Mouse (Mus musculus) neural tube, embryonic 12.5 days (tissue): ENCODE results near the gene Def8. TPM values are rescaled to one million over a fixed set of nuclear protein-coding genes. Genes with fewer than 3 reads are reported as not detected.

ENCODE experiments used
- ATAC-seq: fragments of 200-750 bp; cut with Nextera tagmentation; 2 replicates; pipeline ENCODE4 v1.8.0; 2017; ENCODE audit warnings: low read depth, mild to moderate bottlenecking, moderate TSS enrichment, moderate library complexity; ENCODE audit not compliant: low FRiP score
- H3K27ac ChIP-seq: fragments of 300-500 bp; sonication (generic); 2 replicates; pipeline ENCODE4 v1.5.1; 2016
- H3K27me3 ChIP-seq: fragments of 300-500 bp; sonication (generic); replicated peaks from 2 replicates; pipeline ENCODE4 v1.6.1; 2016; ENCODE audit warnings: mild to moderate bottlenecking
- H3K36me3 ChIP-seq: fragments of 300-500 bp; sonication (generic); 2 replicates; pipeline ENCODE4 v1.6.1; 2016; ENCODE audit warnings: mild to moderate bottlenecking
- H3K4me1 ChIP-seq: fragments of 300-500 bp; sonication (generic); 2 replicates; pipeline ENCODE4 v1.6.1; 2016
- H3K4me2 ChIP-seq: fragments of 300-500 bp; sonication (generic); replicated peaks from 2 replicates; pipeline ENCODE4 v1.6.1; 2016; ENCODE audit warnings: mild to moderate bottlenecking
- H3K4me3 ChIP-seq: fragments of 300-500 bp; sonication (generic); 2 replicates; pipeline ENCODE4 v1.5.1; 2016
- H3K9ac ChIP-seq: fragments of 300-500 bp; sonication (generic); 2 replicates; pipeline ENCODE4 v1.6.1; 2016; ENCODE audit warnings: mild to moderate bottlenecking
- H3K9me3 ChIP-seq: fragments of 300-500 bp; sonication (generic); 2 replicates; pipeline ENCODE4 v1.6.1; 2016; ENCODE audit warnings: mild to moderate bottlenecking
- WGBS: fragments of 180-500 bp; shearing (Covaris S2); methylation state at CpG from one replicate; pipeline ENCODE4 v1.1.7; 2016; 5-methylcytosine and 5-hydroxymethylcytosine counted together
- polyA plus RNA-seq: library from polyadenylated mRNA; unstranded; fragments of >200 nt; fragmentation: Nextera tagmentation; extraction: Ambion mirVana; gene quantifications from 2 replicates; pipeline ENCODE4 v1.2.1, GENCODE M21; 2016

Def8 gene
- polyA plus RNA-seq, 1 experiment from 2014 or later = 43.2 TPM

GRCm38 (mm10) chr8:123477737-123478258 is 54.5 kb downstream of the Def8 start, which contains the start of gene Afg3l1:
Gene Afg3l1, plus strand, starts transcription at chr8:123477903.
- H3K27me3 ChIP-seq = no peaks in the 10 kb centered on the region
- H3K4me3 ChIP-seq = peak within 1 kb of the TSS; percentile 89
- under 1% methylated on average over 58 of the region's 58 CpGs for WGBS

GRCm38 (mm10) chr8:123478456-123479218 is 55.3 kb downstream of the Def8 start:
- H3K4me2 ChIP-seq = peak overlapping the region; percentile 82
- H3K4me3 ChIP-seq = peak overlapping the region; percentile 89
- peaks cover 26% of the 10 kb centered on the region for H3K36me3 ChIP-seq
- no peaks in the 10 kb centered on the region for H3K9me3 ChIP-seq
- peak overlapping the region; percentile 84 for H3K9ac ChIP-seq
- H3K4me1 ChIP-seq = peaks cover 18% of the 10 kb centered on the region
- ATAC-seq = peak; percentile 11; the same call in 1 of the 2 replicates
- no peaks in the 10 kb centered on the region for H3K27me3 ChIP-seq
- no peak overlapping the region; the same call in 1 of the 2 replicates for H3K27ac ChIP-seq
- 39% methylated on average over 16 of the region's 16 CpGs for WGBS

More at GRCm38 (mm10) chr8:123477737-123478258, 54.5 kb downstream of the Def8 start, which contains the start of gene Afg3l1:
- H3K27ac ChIP-seq = peak within 1 kb of the TSS; percentile 86
- H3K36me3 ChIP-seq = peaks cover 22% of the 10 kb centered on the region
- H3K9ac ChIP-seq = peak within 1 kb of the TSS; percentile 84
- peaks cover 18% of the 10 kb centered on the region for H3K4me1 ChIP-seq
- H3K9me3 ChIP-seq = no peaks in the 10 kb centered on the region
- peak within 1 kb of the TSS; percentile 82 for H3K4me2 ChIP-seq
- ATAC-seq = peak; percentile 94

DNA sequence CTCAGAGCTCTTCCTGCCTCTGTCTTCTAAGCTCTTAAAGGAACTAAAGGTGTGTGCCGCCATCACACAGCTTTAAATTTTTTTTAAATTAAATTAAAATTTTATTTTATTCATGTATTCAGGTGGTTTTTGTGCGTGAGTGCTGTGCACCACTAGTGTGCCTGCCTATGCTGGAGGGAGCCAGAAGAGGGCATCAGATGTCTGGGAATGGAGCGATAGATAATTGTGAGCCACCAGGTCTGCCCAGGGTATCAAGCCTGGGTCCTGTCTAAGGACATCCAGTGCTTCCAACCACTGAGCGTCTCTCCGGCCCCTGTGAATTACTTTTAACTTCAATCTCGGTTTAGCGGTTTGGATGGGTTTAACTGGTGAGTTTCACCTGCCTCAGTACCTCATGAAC is 59.3 kb downstream of the Def8 start:
- H3K9me3 ChIP-seq = no peaks in the 10 kb centered on the region
- no peak overlapping the region for H3K9ac ChIP-seq
- H3K27me3 ChIP-seq = no peaks in the 10 kb centered on the region
- no peak overlapping the region for H3K27ac ChIP-seq
- H3K4me2 ChIP-seq = no peak overlapping the region
- ATAC-seq = no peak
- H3K36me3 ChIP-seq = peaks cover 59% of the 10 kb centered on the region
- WGBS = 89% methylated on average over 7 of the region's 7 CpGs
- H3K4me1 ChIP-seq = peaks cover 10% of the 10 kb centered on the region
- no peak overlapping the region for H3K4me3 ChIP-seq

- Histone ChIP-seq H3K27me3 (no peaks in the 10 kb centered on the region), H3K9ac (no peak overlapping the region), H3K36me3 (peaks cover 97% of the 10 kb centered on the region), H3K9me3 (no peaks in the 10 kb centered on the region), H3K27ac (no peak overlapping the region), H3K4me1 (no peaks in the 10 kb centered on the region), H3K4me3 (no peak overlapping the region), H3K4me2 (no peak overlapping the region)
- WGBS = 93% methylated on average over 15 of the region's 15 CpGs
- no peak for ATAC-seq
Observed at GRCm38 (mm10) chr8:123491280-123492075, 68.2 kb downstream of the Def8 start.

DNA sequence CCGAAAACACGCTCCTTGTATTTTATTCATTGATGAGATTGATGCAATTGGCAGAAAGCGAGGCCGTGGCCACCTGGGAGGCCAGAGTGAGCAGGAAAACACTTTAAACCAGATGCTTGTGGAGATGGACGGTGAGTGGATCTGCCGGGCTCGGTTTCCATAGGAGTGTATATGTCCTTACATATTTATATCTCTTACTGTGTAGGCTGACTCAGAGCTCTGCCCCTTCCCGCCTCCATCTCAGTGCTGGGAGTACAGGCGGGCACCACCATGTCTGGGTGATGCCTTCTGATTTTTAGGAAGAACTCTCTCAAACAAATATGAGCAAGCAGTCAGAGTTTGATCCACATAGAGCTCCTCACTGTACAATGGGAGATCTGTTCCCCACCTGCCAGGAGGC is 69.6 kb downstream of the Def8 start:
- Histone ChIP-seq H3K27me3 (no peaks in the 10 kb centered on the region), H3K9ac (no peak overlapping the region), H3K36me3 (peaks cover 94% of the 10 kb centered on the region), H3K4me1 (no peaks in the 10 kb centered on the region), H3K4me3 (no peak overlapping the region), H3K9me3 (no peaks in the 10 kb centered on the region), H3K4me2 (no peak overlapping the region), H3K27ac (no peak overlapping the region)
- ATAC-seq = no peak
- 94% methylated on average over 9 of the region's 9 CpGs for WGBS

GRCm38 (mm10) chr8:123497699-123498098 is 74.4 kb downstream of the Def8 start:
- Histone ChIP-seq H3K4me1 (no peaks in the 10 kb centered on the region), H3K27ac (no peak overlapping the region), H3K27me3 (no peaks in the 10 kb centered on the region), H3K4me3 (no peak overlapping the region), H3K36me3 (peaks cover 95% of the 10 kb centered on the region), H3K9me3 (no peaks in the 10 kb centered on the region), H3K9ac (no peak overlapping the region), H3K4me2 (no peak overlapping the region)
- WGBS = 86% methylated on average over 4 of the region's 4 CpGs
- no peak for ATAC-seq

- H3K4me2 ChIP-seq = no peak overlapping the region
- no peaks in the 10 kb centered on the region for H3K4me1 ChIP-seq
- no peak overlapping the region for H3K4me3 ChIP-seq
- H3K9ac ChIP-seq = no peak overlapping the region
- no peaks in the 10 kb centered on the region for H3K27me3 ChIP-seq
- WGBS = 91% methylated on average over 11 of the region's 11 CpGs
- ATAC-seq = no peak
- H3K9me3 ChIP-seq = peaks cover 4% of the 10 kb centered on the region; the same call in 1 of the 2 replicates
- peaks cover 95% of the 10 kb centered on the region for H3K36me3 ChIP-seq
- H3K27ac ChIP-seq = no peak overlapping the region
Observed at GRCm38 (mm10) chr8:123498963-123499362, 75.6 kb downstream of the Def8 start.

DNA sequence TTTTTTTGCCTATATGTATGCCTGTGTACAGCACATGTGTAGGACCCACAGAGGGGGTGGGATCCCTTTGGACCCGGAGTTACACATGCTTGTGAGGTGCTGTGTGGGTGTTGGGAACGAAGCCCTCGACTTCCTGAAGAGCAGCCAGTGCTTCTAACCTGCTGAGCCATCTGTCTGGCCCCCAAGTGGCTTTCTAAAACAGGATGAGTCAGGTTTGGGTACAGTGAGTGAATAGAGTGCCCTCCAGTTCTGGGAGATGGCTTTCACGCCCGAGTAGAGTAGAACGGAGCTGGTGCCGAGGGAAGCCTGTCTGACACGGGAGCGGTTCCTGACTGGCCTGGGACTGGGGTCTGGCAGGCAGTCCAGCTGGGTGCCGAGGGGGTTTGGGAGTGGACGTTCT is 76.2 kb downstream of the Def8 start:
- Histone ChIP-seq H3K9me3 (peaks cover 4% of the 10 kb centered on the region; the same call in 1 of the 2 replicates), H3K36me3 (peaks cover 95% of the 10 kb centered on the region), H3K27me3 (no peaks in the 10 kb centered on the region), H3K9ac (no peak overlapping the region), H3K27ac (no peak overlapping the region), H3K4me2 (no peak overlapping the region), H3K4me1 (no peaks in the 10 kb centered on the region), H3K4me3 (no peak overlapping the region)
- 94% methylated on average over 11 of the region's 11 CpGs for whole genome bisulfite sequencing
- no peak for ATAC-seq

- WGBS = 96% methylated on average over 5 of the region's 5 CpGs
- Histone ChIP-seq H3K27ac (no peak overlapping the region), H3K36me3 (peaks cover 94% of the 10 kb centered on the region), H3K9me3 (peaks cover 4% of the 10 kb centered on the region; the same call in 1 of the 2 replicates), H3K27me3 (no peaks in the 10 kb centered on the region), H3K4me2 (no peak overlapping the region), H3K4me3 (no peak overlapping the region), H3K9ac (no peak overlapping the region), H3K4me1 (no peaks in the 10 kb centered on the region)
- no peak for ATAC-seq
Observed at GRCm38 (mm10) chr8:123502192-123502591, 78.9 kb downstream of the Def8 start.

DNA sequence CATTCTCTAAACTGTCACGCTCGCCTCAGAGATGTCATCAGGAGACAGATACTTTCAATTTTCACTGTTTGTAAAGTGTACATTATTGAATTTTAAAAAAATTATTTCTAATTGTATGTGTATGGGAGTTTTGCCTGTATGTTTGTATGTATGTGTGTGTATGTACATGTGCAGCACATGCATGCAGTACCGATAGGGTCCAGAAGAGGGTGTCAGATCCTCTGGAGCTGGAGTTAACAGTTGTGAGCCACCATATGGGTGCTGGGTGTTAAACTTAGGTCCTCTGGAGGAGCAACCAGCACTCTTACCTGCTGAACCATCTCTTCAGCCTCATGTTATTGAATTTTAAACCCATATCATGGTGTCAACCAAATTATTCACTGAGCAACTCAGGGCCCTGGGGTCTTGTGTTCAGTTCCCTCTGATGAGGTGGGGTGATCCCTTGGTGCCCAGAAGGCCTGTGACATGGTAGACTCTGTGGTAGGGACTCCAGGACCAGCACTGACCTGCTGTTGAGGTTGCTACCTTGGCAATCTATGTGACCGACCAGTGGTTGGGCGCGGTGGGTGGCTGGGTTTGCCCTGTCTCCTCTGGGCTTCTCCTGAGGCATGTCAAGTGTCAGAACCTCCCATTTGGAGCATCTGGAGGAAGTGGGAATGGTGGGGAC is 80.6 kb downstream of the Def8 start:
- WGBS = over 99% methylated on average over 6 of the region's 6 CpGs
- peaks cover 98% of the 10 kb centered on the region for H3K36me3 ChIP-seq

DNA sequence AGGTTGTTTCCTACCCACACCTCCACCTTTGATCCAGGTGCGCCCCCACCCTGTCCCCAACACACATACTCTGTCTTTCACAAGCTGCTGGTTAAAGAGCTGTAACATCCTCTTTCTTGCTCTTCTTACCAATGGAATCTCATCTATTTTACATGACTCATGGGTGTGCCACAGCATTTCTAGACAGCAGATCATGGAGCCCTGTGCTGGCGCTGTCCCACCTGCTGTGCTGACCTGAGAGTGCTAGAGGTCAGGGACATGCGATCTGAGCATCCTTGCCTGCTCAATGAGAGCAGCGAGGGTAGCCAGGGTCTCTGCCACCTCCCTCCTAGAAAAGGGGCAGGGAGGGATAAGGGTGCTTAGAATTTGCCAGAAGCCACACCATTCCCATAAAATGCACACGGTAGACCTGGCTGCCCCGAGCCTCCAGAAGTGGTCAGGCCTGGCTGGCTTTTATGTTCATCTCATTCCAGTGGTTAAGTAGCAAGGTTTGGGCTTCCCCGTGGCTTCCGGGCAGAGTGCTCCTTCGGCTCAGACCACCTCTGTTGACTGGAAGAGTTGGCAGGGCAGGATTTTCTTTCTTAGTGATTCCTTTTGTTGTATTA is 81.4 kb downstream of the Def8 start:
- Histone ChIP-seq H3K27ac (no peak overlapping the region), H3K4me2 (no peak overlapping the region), H3K36me3 (peaks cover 98% of the 10 kb centered on the region), H3K4me3 (no peak overlapping the region), H3K27me3 (no peaks in the 10 kb centered on the region), H3K4me1 (no peaks in the 10 kb centered on the region), H3K9ac (no peak overlapping the region), H3K9me3 (peaks cover 4% of the 10 kb centered on the region; the same call in 1 of the 2 replicates)
- no peak for ATAC-seq
- 91% methylated on average over 9 of the region's 9 CpGs for WGBS

More for the DNA sequence above, 80.6 kb downstream of the Def8 start:
- Histone ChIP-seq H3K27me3 (no peaks in the 10 kb centered on the region), H3K27ac (no peak overlapping the region), H3K4me2 (no peak overlapping the region), H3K4me3 (no peak overlapping the region), H3K9me3 (peaks cover 4% of the 10 kb centered on the region; the same call in 1 of the 2 replicates), H3K4me1 (no peaks in the 10 kb centered on the region), H3K9ac (no peak overlapping the region)
- ATAC-seq = no peak
